Mouse (Mus musculus) G1E (cell line): Measurements from ENCODE around the gene Hoxc12.

ENCODE experiments used
- CTCF ChIP-seq: IDR thresholded peaks from 2 replicates; pipeline ENCODE4 v1.5.1; 2012; ENCODE audit warnings: low read depth, low read length, inconsistent platforms, mixed read lengths
- GATA1 ChIP-seq: IDR thresholded peaks from 2 replicates; pipeline ENCODE4 v1.6.1; 2012; ENCODE audit warnings: borderline replicate concordance, low read length, inconsistent platforms, mixed read lengths
- GATA2 ChIP-seq: IDR thresholded peaks from 2 replicates; pipeline ENCODE4 v1.6.1; 2012; ENCODE audit warnings: low read depth, low read length, inconsistent platforms, borderline replicate concordance
- POLR2AphosphoS5 ChIP-seq: IDR thresholded peaks from 2 replicates; pipeline ENCODE4 v1.6.1; 2012; ENCODE audit warnings: low read depth, low read length, inconsistent platforms; ENCODE audit not compliant: insufficient replicate concordance
- TAL1 ChIP-seq: conservative IDR thresholded peaks from 2 replicates; pipeline ENCODE4 v1.6.1; 2012; ENCODE audit warnings: low read depth, low read length, inconsistent platforms, mixed read lengths

DNA sequence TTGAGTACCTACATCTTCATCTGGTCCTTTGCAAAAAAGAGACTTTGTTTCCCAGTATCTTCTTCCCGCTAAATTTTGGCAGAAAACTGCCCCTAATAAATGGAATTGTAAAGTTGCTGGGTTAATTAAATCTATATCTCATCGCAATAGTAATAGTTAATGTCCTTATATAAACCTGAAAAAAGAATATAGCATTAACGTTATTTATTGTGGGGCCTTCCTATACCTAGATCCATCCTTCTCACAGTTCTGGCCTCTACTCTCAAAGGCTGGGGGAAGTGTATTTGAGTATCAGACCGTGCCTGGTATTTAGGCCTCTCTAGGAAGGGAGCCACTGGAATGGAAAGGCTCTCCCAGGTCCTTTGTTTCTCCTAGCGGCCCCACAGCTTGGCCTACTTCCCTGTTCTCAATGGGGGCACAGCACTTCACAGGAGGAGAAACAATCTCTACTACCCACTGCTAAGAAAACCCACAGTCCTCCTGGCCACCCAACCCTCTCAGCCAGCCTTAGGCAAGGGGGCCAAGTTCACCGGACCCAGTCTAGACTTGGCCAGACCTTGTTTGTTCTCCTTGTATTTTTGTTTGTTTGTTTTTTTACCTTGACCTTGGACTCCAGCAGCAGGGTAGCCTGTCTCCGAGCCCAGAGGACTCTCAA, 17.8 kb upstream of the Hoxc12 start:
- TF ChIP-seq CTCF = no peak
- no peak for TF ChIP-seq TAL1
- no peak for TF ChIP-seq POLR2AphosphoS5
- no peak for TF ChIP-seq GATA1
- TF ChIP-seq GATA2 = no peak
